Mouse (Mus musculus) stomach, embryonic 15.5 days (tissue): ENCODE results near the gene Fam198a. TPM values are rescaled to one million over a fixed set of nuclear protein-coding genes. Genes with fewer than 3 reads are reported as not detected.
A peak's percentile ranks its signal among the peaks of the same experiment; 100 is the strongest.

Source experiments
- ATAC-seq: fragments of 200-750 bp; cut with Nextera tagmentation; 2 replicates; pipeline ENCODE4 v1.8.0; 2017; ENCODE audit warnings: low read depth, moderate number of reproducible peaks, moderate TSS enrichment; ENCODE audit not compliant: insufficient read depth, low FRiP score
- H3K27ac ChIP-seq: fragments of 300-500 bp; sonication (generic); 2 replicates; pipeline ENCODE4 v1.5.1; 2015; ENCODE audit warnings: mild to moderate bottlenecking, inconsistent platforms
- H3K27me3 ChIP-seq: fragments of 300-500 bp; sonication (generic); replicated peaks from 2 replicates; pipeline ENCODE4 v1.6.1; 2015; ENCODE audit warnings: inconsistent platforms
- H3K36me3 ChIP-seq: fragments of 300-500 bp; sonication (generic); 2 replicates; pipeline ENCODE4 v1.6.1; 2015; ENCODE audit warnings: inconsistent platforms
- H3K4me1 ChIP-seq: fragments of 300-500 bp; sonication (generic); 2 replicates; pipeline ENCODE4 v1.6.1; 2015; ENCODE audit warnings: inconsistent platforms
- H3K4me2 ChIP-seq: fragments of 300-500 bp; sonication (generic); 2 replicates; pipeline ENCODE4 v1.6.1; 2015; ENCODE audit warnings: mild to moderate bottlenecking, inconsistent platforms
- H3K4me3 ChIP-seq: fragments of 300-500 bp; sonication (generic); replicated peaks from 2 replicates; pipeline ENCODE4 v1.5.1; 2015; ENCODE audit warnings: inconsistent platforms
- H3K9ac ChIP-seq: fragments of 300-500 bp; sonication (generic); 2 replicates; pipeline ENCODE4 v1.6.1; 2015; ENCODE audit warnings: inconsistent platforms
- H3K9me3 ChIP-seq: fragments of 300-500 bp; sonication (generic); 2 replicates; pipeline ENCODE4 v1.6.1; 2016; ENCODE audit warnings: inconsistent platforms
- WGBS: fragments of 180-500 bp; shearing (Covaris S2); methylation state at CpG from one replicate; pipeline ENCODE4 v1.1.7; 2015; 5-methylcytosine and 5-hydroxymethylcytosine counted together
- polyA plus RNA-seq: library from polyadenylated mRNA; unstranded; fragments of >200 nt; fragmentation: Nextera tagmentation; extraction: Ambion mirVana; gene quantifications from 2 replicates; pipeline ENCODE4 v1.2.1, GENCODE M21; 2015

Fam198a gene
- polyA plus RNA-seq, 1 experiment from 2014 or later: 6.4 TPM

DNA sequence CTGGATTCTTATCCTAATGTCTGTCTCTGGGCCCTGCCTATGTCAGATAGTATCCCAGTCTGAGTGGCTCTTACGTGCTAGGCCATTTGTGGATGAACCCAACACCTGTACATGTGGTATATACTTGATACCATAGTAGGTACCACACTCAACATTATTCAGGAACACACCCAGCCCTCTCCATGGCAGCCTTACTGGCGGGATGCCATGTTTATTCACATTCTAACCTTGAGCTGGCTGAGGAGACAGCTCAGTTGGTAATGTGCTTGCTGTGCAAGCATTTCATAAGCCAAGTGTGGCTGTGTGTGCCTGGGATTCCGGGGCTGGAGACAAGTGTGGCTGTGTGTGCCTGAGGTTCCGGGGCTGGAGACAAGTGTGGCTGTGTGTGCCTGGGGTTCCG is 17.5 kb downstream of the Fam198a start:
- Histone ChIP-seq H3K4me1 (no peaks in the 10 kb centered on the region), H3K4me2 (no peak overlapping the region), H3K9me3 (no peaks in the 10 kb centered on the region), H3K9ac (no peak overlapping the region), H3K4me3 (no peak overlapping the region), H3K36me3 (no peaks in the 10 kb centered on the region), H3K27ac (no peak overlapping the region), H3K27me3 (no peaks in the 10 kb centered on the region)
- ATAC-seq: peak; percentile 56; the same call in 1 of the 2 replicates
- WGBS: 63% methylated on average over 5 of the region's 5 CpGs

DNA sequence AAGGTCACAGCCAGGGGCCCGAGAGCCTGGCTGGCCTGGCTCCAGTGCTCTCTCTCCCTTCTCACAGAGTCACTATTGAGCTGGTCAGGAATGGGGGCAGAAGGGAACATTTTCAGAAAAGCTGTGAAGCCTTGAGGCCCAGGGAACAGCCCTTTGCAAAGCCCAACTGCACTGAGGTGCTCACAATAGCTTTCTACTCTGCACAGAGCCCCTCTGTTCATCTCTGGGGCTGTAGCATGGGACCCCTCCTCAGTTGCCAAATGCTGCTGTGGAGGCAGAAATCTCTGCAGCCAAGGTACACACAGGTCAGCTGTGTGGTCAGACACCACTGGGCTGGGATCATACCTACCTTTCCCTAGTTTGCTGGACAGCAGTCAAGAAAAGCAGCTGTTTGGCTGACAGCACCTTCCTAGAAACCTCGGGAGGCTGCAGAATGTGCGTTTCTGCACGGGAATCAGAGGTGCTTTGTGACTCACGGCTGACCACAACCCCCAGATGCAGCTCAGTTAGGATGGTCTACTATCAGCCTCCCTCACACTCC is 19.1 kb downstream of the Fam198a start:
- H3K9me3 ChIP-seq: no peaks in the 10 kb centered on the region
- H3K27me3 ChIP-seq: no peaks in the 10 kb centered on the region
- no peak for ATAC-seq
- H3K9ac ChIP-seq: no peak overlapping the region
- H3K4me1 ChIP-seq: no peaks in the 10 kb centered on the region
- H3K4me3 ChIP-seq: no peak overlapping the region
- WGBS: 32% methylated on average over 5 of the region's 5 CpGs
- no peak overlapping the region for H3K27ac ChIP-seq
- no peak overlapping the region for H3K4me2 ChIP-seq
- no peaks in the 10 kb centered on the region for H3K36me3 ChIP-seq

DNA sequence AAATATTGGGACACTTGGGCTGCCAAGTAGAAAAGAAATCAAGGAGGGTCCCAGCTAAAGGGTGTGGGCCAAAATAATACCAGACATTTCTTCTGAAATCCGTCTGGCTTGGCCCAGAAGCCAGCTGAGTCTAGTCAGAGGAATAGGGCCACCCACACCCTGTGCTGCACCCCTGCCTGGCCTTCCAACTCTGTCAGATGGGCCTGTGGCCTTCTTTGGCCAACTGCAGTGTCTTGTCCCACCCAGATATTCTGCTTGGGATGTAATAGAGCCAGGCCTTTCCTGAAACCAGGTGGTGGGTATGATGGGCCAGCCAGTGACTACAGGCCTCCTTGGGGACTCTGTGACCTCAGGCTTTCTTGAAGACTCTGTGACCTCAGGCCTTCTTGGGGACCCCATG is 22.4 kb downstream of the Fam198a start:
- H3K9me3 ChIP-seq: no peaks in the 10 kb centered on the region
- H3K27ac ChIP-seq: no peak overlapping the region
- no peaks in the 10 kb centered on the region for H3K27me3 ChIP-seq
- ATAC-seq: no peak
- no peak overlapping the region for H3K9ac ChIP-seq
- no peaks in the 10 kb centered on the region for H3K36me3 ChIP-seq
- no peak overlapping the region for H3K4me3 ChIP-seq
- no peak overlapping the region for H3K4me2 ChIP-seq
- 56% methylated on average over 1 of the region's 1 CpGs for WGBS
- H3K4me1 ChIP-seq: no peaks in the 10 kb centered on the region

DNA sequence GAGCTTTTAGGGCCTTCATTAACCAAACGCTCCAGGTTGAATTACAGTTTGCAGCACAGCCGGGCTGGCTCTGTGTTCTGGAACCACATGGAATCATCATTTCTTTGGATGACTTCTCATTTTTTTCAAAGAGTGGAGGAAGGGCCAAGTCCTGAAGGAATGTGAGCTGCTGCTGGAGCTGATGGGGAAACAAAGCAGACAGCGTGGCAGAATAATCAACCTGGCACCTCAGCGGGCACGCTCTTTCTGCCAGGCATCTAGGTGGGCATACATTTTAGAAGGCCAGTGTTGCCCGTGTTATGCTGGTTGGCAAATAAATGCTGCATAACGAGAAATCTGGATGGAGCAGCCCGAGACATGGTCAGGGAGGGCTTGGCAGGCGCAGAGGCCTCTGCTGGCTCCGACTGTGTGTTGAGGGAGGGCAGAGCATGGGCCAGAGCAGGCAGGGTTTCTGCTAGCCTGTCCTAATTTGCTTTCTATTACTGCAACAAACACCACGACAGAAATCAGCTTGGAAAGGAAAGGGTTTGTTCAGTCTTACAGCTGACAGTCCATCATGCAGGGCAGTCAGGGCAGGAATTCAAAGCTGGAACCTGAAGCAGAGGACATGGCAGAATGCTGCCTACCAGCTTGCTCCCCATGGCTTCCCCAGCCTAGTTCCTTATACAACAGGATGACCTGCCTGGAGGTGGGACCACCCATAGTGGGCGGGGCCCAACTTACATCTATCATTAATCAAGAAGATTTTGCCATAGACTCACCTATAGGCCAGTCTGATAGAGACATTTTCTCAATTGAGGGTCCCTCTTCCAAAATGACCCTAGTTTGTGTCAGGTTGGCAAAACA is 23.6 kb downstream of the Fam198a start:
- no peaks in the 10 kb centered on the region for H3K9me3 ChIP-seq
- H3K27ac ChIP-seq: no peak overlapping the region
- no peak overlapping the region for H3K4me2 ChIP-seq
- H3K4me3 ChIP-seq: no peak overlapping the region
- no peak overlapping the region for H3K9ac ChIP-seq
- no peak for ATAC-seq
- no peaks in the 10 kb centered on the region for H3K27me3 ChIP-seq
- H3K36me3 ChIP-seq: no peaks in the 10 kb centered on the region
- H3K4me1 ChIP-seq: no peaks in the 10 kb centered on the region
- 77% methylated on average over 12 of the region's 12 CpGs for WGBS

DNA sequence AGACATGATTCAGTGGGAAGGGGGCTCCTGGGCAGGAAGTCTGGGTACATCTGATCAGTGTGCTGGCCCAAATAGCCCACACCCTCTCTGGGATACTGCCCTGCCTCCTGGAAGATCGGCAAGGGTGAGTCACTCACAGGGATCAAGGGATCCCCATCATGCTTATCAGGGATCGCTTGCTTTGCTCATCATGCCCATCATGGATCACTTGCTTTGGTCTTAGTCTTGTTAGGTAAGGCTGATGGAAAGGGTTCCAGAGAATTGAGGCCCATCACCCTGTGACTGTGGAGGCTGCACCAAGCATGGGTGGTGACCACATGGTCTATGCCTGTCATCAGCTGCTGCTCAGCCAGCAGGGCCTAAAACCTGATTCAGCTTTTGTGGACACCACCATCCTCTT is 24.5 kb downstream of the Fam198a start:
- WGBS: 67% methylated on average over 2 of the region's 2 CpGs
- ATAC-seq: no peak
- Histone ChIP-seq H3K4me1 (no peaks in the 10 kb centered on the region), H3K9ac (no peak overlapping the region), H3K27ac (no peak overlapping the region), H3K36me3 (no peaks in the 10 kb centered on the region), H3K4me3 (no peak overlapping the region), H3K27me3 (no peaks in the 10 kb centered on the region), H3K9me3 (no peaks in the 10 kb centered on the region), H3K4me2 (no peak overlapping the region)

DNA sequence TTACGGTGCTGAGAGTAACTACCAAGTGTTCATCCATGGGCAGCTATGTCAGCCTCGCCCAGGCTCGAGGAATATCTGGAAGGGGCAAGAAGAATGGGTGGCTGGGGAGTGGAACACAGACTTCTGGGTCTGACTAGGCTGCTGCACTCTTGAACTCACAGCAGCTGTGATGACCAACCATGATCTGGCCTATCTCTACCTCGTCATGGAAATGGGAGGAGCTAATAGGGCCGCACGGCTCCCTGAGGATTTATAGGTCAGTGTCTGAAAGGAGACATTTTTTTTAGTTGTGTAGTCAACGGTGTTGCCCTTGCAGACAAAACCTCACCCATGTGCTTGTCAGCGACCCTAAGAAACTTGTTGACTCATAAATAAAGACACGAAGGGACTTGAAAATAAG is 30.3 kb downstream of the Fam198a start:
- H3K4me2 ChIP-seq: no peak overlapping the region
- H3K27ac ChIP-seq: no peak overlapping the region
- no peak overlapping the region for H3K4me3 ChIP-seq
- H3K9ac ChIP-seq: no peak overlapping the region
- no peak for ATAC-seq
- H3K36me3 ChIP-seq: 0 out of 2 replicates have a peak, but pooled peaks cover 3% of the 10 kb centered on the region
- H3K9me3 ChIP-seq: no peaks in the 10 kb centered on the region
- H3K27me3 ChIP-seq: no peaks in the 10 kb centered on the region
- H3K4me1 ChIP-seq: no peaks in the 10 kb centered on the region
- 73% methylated on average over 9 of the region's 9 CpGs for WGBS

DNA sequence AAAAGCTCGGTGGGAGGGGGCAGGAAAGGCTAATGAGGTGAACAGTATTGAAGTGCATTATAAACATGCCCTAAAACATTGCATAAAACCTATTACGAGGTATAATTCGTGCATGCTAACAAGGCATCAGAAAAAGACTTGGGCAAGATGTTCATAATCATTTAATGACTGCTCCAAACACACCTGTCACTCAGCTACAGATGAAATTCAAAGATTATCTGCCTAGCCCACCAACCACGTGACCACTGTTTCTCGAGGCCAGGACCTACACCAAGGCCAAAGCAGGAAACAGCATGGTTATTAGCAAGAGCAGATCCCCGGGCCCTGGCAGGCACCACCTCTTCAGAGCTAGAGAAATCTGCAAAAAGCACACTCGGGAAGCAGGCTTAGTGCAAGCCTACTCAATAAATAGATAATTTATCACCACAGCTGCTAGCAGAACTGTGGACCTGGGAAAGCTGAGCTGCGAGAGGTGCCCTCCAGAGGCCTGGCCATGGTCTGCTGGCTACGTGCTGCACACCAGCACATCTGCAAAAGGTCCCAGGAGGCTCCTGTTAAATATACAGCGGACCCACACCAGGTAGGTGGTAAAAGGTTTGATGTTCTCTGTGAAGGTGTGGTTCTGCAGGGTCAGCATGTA is 30.8 kb downstream of the Fam198a start:
- H3K27me3 ChIP-seq: no peaks in the 10 kb centered on the region
- H3K9me3 ChIP-seq: no peaks in the 10 kb centered on the region
- H3K4me3 ChIP-seq: no peak overlapping the region
- H3K36me3 ChIP-seq: 0 out of 2 replicates have a peak, but pooled peaks cover 3% of the 10 kb centered on the region
- H3K9ac ChIP-seq: no peak overlapping the region
- no peak overlapping the region for H3K27ac ChIP-seq
- ATAC-seq: peak; percentile 45; the same call in 1 of the 2 replicates
- H3K4me2 ChIP-seq: no peak overlapping the region
- WGBS: 65% methylated on average over 10 of the region's 10 CpGs
- H3K4me1 ChIP-seq: no peaks in the 10 kb centered on the region

DNA sequence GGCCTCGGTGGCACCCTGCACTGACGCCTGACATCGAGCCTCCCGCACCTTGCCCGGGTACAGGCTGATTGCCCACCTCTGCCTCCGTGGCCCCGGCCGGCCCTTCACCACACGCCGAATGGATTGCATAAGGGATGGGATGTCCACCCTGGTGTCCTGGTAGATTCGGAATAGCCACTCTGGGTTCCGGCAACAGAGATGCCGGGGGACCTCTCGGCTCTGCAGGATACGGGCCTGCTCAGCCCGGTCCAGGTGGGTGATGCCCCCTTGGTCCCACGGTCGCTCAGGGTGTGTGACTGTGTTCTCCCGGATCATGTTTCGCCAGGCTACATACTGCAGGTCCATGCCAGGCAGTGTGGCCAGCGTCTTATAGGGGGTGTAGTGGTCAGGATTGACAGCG is 31.4 kb downstream of the Fam198a start:
- Histone ChIP-seq H3K4me1 (no peaks in the 10 kb centered on the region), H3K36me3 (0 out of 2 replicates have a peak, but pooled peaks cover 3% of the 10 kb centered on the region), H3K9ac (no peak overlapping the region), H3K4me3 (no peak overlapping the region), H3K9me3 (no peaks in the 10 kb centered on the region), H3K4me2 (no peak overlapping the region), H3K27me3 (no peaks in the 10 kb centered on the region), H3K27ac (no peak overlapping the region)
- ATAC-seq: no peak
- 94% methylated on average over 22 of the region's 22 CpGs for WGBS

DNA sequence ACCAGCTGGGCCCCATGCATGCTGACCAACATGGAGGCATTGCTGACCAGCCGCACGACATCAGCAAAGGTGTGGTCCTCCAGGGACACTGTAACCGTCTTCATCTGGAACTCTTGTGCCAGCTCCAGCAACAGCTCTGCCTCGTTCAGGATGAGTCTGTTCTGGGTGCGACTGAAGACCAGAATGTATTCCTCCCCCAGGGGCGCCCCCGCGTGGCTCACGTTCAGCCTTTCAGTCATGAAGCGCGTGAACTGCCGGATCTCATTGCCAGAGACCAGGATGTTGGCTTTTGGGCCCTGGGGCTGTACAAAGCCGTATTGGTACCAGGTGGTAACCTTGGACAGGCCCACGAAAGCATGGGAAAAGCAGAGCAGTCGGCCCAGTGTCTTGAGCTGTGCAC is 31.9 kb downstream of the Fam198a start:
- ATAC-seq: no peak
- 89% methylated on average over 15 of the region's 15 CpGs for WGBS
- H3K27ac ChIP-seq: no peak overlapping the region
- no peaks in the 10 kb centered on the region for H3K27me3 ChIP-seq
- no peak overlapping the region for H3K4me2 ChIP-seq
- H3K4me1 ChIP-seq: no peaks in the 10 kb centered on the region
- 0 out of 2 replicates have a peak, but pooled peaks cover 3% of the 10 kb centered on the region for H3K36me3 ChIP-seq
- H3K9me3 ChIP-seq: no peaks in the 10 kb centered on the region
- H3K4me3 ChIP-seq: no peak overlapping the region
- no peak overlapping the region for H3K9ac ChIP-seq

DNA sequence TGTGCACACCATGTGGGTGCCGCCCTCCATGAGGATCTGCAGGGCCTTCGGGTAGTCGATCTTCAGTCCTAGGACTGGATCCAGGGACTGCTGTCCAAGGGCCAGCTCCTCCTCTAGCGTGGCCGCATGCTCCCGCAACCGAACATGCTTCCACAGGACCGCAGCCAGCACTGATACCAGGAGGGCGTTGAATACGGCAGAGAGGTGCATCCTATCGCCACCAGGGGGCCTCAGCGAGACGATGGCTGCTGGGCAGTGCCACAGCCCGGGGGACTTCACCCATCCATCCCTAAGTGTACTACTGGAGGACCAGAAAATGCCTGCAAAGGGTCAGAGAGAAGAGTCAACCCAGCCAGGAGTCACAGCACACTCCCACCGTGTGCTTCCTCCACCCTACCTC is 32.7 kb downstream of the Fam198a start:
- H3K9ac ChIP-seq: no peak overlapping the region
- 44% methylated on average over 15 of the region's 15 CpGs for WGBS
- no peak for ATAC-seq
- H3K4me3 ChIP-seq: no peak overlapping the region
- no peak overlapping the region for H3K27ac ChIP-seq
- 0 out of 2 replicates have a peak, but pooled peaks cover 3% of the 10 kb centered on the region for H3K36me3 ChIP-seq
- H3K27me3 ChIP-seq: no peaks in the 10 kb centered on the region
- no peaks in the 10 kb centered on the region for H3K4me1 ChIP-seq
- H3K9me3 ChIP-seq: no peaks in the 10 kb centered on the region
- H3K4me2 ChIP-seq: no peak overlapping the region

DNA sequence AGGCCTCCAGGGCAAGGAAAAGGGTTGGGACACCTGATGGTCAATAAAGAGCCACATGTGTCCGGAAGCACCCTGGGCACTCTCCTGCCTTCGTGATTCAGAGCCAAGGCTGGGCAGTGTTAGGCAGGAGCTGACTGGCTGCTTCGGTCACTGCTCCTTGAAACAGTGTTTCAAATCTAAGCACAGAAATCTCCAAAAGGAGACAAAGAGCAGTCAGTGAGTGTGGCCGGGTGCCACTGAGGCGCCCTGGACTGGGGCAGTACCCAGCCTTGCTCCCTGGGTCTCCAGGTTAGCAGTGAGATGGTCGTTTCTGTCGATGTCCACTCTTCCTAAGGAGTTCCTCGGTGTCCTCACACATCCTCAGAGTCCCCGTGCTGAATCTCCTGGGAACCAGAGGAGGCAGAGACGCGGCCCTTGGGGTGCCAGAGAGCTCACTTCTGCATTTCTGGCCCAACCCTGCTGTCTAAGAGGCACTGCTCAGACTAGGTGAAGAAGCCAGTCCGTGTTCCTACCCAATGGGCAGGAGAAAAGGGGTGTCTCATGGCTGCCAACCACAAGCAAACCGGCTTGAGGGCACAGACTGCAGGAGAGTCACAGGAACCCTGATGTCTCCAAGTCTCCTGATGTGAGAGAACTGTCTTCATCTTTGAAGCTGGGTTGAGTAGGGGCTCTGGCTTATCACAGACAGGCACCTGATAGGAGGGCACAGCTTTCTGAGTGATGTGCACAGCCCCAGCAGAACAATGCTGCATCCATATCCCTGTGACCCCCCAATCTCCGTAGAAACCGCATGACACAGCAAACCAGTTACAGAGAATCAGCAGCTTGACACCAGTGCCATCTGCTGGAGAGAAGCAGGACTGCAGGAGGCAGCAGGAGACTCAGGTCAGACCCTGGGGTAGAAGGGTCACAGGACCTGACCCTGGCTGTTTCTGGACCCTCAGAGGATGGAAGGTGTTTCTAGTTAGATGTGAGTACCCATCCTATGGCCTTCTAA is 34.0 kb downstream of the Fam198a start:
- Histone ChIP-seq H3K4me1 (no peaks in the 10 kb centered on the region), H3K36me3 (0 out of 2 replicates have a peak, but pooled peaks cover 3% of the 10 kb centered on the region), H3K4me2 (no peak overlapping the region), H3K9ac (no peak overlapping the region), H3K4me3 (no peak overlapping the region), H3K9me3 (no peaks in the 10 kb centered on the region), H3K27ac (no peak overlapping the region), H3K27me3 (no peaks in the 10 kb centered on the region)
- ATAC-seq: no peak
- 67% methylated on average over 15 of the region's 15 CpGs for WGBS
